Mouse (Mus musculus) brain, embryonic 18.5 days (tissue): ENCODE measurements around the gene Speg.

Source experiments
- DNase-seq: peaks from one replicate; pipeline ENCODE4 v3.0.0-alpha.2; 2012; ENCODE audit warnings: low read depth, low spot score

The Speg gene

DNA sequence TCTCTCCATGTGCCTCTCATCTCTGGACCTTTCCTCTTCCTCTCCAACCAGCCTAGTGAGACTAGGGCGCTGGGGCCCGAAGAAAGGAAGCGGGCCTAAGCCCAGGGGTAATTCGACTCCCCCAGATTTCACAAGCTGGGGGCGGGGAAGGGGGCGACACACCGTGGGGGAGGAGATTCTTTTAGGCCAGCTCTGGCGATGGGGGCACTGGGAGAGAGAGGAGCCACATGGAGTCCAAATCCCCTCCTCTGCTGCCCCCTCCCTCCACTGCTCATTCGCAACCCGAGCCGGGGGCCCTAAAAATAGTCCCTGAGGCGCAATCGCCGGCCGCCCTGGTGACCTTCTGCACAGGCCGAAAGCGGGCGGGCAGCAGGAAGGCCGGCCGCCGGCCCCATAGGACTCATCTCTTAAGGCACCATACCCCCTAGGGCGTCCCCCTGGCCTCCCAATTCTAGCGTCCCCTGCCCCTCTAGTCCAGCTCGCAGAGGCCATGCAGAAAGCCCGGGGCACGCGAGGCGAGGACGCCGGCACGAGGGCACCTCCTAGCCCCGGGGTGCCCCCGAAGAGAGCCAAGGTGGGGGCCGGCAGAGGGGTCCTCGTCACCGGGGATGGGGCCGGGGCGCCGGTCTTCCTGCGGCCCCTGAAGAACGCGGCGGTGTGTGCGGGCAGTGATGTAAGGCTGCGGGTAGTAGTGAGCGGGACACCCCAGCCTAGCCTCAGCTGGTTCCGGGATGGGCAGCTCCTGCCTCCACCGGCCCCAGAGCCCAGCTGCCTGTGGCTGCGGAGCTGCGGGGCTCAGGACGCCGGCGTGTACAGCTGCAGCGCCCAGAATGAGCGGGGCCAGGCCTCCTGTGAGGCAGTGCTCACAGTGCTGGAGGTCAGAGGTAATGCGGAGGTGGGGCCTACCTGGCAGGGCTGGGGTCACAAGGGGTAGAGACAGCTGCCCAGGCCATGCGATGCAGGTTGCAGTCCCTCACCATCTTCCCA lies at the start of gene Speg:
Gene Speg (plus strand): TSS at position 348 of the 987 bp plus-strand sequence.
- no peak for DNase-seq

DNA sequence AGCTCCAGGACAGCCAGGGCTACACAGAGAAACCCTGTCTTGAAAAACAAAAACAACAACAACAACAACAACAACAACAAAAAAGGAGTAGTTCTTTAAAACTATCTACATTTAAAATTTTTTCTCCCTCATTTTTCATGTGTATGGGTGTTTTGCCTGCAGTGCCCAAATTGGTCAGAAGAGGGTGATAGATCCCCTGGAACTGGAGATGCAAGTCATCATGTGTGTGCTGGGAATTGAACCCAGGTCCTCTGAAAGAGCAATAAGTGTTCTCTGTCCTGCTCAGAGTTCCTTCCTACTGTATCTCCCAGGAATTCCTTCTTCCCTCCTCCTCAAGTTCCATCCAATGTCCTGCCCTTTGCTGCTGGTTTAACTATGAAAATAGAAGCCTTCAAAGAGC lies 47.6 kb upstream of the Speg start:
- DNase-seq = no peak

DNA sequence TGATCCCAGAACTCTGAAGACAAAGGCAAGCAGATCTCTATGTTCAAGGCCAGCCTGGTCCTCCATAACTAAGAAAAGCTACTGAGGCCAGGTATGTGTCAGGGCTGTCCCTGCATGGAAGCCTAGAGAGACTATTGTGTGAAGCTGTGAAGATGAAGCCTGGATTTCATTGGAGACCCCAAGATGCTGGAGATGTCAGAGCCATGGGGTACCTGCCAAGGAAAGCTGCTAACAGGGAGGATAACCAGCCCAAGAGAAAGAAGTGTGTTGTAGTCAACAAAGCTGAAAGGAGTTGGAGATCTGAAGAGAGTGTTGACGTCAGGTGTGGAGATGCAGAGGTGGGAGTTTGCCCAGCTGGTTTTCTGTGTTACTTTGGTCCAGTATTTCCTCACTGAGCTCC lies 43.8 kb upstream of the Speg start:
- DNase-seq = no peak

DNA sequence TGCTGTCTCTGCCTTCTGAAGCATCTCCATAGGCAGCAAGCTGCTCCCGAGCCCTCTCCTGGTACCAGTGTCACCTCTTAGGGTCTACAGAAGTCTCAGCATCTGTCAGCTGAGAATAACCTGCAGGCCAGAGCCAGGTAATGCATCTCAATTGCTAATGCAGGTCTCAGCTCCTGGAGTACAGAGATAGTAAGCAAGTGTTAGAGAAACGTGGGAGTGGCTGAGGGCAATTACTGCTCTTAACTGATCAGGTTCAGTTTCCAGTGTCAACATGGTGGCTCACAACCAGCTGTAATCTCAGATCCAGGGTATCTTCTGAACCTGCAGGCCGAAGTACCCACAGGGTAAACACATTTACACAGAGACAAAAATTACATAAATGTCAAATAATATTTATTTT lies 38.6 kb upstream of the Speg start:
- DNase-seq = no peak

DNA sequence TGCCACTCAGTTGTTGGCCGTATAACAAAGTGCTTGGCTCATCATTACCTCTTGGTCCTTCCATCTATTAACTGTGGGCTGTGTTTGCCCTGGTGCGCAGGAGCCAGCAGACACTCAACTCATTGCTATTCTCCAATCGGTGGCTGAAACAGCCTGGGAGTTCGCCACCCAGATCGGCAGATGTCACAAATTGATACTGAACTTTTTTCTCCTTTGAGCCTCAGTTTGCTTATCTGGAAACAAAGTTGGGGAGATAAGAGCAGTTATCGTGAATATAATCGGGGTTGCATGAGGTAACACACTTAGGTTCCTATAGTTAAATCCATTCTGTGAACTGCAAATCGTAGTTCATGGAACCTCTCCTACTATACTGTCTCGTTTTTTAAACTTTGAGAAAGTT lies 38.0 kb upstream of the Speg start:
- DNase-seq = no peak

DNA sequence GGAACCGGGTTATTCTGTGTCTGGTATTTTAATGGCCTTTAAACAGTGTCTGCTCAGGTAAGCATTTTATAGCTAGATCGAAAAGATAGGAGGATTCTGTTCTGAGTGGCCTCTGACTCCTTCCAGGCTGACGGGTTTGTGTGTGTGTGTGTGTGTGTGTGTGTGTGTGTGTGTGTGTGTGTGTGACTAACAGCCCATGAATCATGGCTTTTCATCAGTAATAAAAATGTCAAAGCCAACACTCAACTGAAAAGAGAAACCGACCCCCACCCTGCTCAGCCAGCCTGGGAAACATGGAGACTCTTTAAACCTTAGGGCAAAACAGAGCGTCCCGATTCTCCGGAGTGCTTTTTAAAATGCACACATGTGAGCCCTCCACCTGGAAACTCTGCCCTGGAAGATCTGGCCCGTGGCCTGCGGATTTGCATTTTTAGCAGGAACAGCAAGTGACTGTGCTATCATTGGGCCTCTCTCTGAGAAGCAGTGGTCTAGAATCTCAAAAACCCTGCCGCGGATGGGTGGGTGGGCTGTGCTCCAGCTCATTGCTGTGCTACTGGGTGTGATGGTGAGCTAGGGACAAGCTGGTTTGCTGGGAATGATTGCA lies 36.9 kb upstream of the Speg start:
- no peak for DNase-seq

DNA sequence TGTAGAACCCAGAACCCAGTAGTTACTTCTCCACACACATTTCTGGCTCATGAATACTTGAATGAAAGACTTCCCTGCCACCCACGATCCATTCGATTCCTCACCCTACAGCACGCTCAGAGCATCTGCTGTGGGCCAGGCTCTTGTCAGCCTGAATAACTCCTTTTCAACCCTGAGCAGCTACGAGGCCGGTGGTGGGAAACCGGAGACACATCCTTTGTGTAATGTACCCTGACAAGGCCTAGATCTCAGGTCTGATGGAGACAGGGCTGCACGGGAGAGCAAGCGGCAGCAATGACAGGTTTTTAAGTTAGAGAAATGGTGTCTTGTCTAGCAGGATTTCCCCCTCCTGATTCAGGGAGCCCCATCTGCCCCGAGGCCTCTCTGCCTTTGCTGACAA lies 35.8 kb upstream of the Speg start:
- no peak for DNase-seq

DNA sequence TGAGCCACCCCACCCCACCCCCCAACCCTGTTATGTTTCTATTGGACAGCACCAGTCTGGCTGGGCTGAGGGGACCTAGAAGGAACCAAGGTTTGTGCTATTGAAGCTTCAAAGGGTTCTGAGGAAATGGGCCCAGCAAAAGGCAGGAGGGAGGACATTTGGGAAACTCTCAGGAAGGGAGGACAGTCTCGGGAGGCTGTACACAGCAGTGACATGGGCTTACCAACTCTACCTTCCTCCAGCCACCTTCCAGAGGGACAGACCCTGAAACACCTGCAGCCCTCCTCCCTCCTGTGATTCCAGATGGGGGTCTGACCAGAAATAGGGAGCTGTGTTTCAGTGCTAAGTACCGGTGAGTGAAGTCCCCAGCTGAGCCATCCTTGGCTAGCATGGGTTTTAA lies 34.6 kb upstream of the Speg start:
- DNase-seq = no peak

DNA sequence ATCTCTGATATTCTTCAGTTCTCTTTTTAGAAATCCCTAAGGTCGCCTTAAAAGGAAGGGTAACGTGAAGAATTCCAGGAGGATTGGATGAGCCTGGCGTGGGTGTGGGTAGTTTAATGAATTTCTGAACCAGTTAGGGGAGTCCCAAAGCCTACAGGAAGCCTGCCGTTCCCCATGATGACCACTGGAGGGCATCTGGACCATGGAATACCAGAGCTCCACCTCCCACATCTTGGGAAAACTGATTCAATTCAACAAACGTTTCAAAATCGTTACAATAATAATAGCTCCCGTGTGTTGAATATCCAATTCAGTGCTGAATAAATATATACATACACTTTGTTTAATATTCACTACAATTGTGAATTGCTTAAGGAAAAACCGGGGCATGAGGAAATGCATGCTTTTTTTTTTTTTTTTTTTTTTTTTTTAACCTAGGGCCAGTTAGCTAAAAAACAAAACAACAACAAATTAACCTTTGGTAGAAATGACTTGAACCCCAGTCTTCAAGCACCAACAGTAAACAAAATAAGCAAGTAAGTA lies 32.2 kb upstream of the Speg start:
- peak; percentile 40 for DNase-seq

DNA sequence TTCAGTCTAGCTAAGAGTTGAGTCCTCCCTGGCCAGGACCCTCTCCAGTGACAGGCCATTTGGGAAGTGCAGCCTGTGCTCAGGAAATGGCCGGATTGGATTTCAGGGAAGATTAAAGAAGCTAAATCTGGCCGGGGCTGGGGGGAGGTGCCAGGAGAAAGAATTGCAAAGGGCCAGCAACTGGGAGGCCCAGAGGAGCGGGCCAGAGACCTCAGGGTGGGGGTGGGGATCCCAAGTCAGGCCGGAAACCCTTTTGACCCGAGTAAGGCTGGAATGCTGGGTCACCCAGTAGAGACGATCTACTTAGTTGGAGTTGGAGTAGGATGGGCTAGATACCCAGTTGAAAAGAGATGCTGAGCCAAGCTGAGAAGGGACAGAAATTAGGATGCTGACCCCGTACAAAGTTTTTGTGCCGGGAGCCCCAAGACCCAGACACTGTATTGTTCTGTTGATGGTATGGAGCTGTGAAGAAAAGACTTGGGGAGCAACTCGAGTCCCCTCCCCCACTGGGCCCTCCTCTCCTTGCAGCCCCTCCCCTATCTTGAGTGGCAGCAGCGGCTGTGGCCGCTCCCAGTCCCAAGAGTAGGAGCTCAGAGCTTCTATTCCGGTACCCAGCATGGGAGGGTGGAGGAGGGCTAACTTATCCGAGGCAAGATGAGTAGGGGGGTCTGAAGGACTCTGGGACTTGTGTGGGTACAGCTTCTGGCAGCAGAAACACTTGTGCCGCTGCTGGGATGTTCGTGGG lies 30.6 kb upstream of the Speg start:
- no peak for DNase-seq

DNA sequence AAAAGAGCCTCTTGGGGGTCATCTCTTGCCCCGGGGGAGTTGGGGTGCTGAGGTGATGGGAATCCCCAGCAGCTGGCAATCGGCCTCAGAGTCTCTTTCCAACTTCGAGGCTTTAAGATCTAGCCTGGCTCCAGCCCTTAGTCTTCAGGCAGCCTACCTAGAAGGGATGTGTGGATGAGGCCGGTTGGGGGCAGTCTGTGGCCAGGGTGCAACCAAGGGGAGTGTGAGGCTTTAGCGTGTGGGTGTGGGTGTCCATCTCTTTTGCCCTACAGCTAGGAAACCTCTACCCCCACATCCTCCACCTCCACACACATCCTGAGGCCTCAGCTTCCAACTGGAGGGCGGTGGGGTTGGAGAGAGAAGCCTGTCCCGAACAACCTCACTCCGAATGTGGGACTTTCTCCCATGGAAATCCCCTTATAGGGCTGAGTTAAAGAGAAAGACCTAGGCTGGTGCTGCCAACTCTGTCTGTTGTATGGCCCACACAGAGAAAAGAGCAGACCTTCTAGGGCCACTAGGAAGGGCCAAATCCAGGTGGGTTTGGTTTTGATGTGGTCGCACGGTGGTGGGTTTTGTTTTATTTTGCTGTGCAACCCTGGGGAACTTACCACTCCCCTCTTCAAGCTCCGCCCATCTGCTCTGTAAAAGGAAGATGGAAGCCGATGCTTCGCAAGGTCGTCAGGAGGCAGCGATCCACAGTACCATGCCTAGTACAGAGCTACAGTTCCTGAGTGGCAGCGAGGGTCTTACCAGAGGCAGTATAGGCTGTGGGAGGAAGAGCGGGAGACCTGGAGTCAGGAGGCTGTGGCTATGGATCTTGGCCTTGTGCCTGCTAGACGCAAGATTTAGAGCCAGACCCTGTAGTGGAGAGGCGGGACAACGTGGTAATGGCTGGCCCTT lies 29.8 kb upstream of the Speg start:
- no peak for DNase-seq

DNA sequence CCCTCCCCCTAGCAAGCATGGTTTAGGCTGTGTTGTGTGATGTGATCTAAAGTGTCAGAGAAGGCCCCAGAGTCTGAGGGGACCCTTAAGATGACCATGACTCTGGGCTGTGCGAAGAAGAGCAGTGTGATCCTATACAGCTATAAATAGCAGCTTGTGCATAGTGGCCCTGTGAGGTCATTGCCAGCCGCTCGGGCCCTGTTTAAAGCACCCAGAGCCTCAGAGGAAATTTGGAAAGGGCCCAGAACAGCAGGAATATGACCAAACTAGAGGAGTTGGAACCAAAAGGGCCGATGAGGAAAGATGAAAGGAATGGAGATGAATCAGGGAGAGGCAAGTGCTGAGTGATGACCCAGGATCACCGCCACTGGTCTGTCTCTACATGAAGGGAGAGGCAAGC lies 27.8 kb upstream of the Speg start:
- no peak for DNase-seq

DNA sequence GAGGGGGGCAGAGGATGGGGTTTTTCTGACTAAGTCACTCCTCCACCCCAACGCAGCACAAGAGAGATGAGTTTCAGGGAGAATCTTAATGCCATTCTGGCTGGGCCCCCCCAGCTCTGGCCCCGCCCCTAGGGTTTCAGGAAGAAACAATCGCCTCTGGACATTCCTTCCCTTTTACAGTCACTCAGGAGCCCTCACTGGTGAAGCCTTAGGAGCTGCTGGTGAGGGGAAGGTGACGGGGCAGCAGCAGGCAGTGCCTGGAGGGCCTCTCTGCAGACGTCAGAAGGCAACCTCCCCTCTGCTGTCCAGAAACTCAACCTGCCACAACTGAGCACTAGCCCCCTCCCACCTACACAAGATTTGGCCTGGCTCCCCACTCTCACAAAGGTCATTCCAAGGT lies 25.8 kb upstream of the Speg start:
- no peak for DNase-seq

DNA sequence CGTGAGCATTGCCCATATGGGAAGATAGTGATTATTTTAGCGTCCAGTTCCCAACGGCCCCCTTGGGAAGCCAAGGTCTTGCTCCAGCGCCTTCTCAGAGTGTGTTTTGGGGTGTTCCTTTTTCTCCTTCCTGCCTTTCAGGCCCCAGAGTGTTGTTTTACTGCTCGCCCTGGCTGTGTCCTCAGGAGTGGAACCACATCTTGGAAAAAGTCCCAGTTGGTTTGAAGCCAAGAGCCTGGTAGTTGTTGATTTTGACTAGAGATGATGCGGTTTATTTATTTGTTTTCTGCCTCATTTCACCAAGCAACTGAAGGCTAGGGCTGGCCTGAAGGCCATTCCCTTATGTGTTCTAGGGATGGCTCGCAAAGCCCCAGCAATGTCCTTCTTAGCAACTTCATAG lies 17.8 kb upstream of the Speg start:
- DNase-seq = no peak

DNA sequence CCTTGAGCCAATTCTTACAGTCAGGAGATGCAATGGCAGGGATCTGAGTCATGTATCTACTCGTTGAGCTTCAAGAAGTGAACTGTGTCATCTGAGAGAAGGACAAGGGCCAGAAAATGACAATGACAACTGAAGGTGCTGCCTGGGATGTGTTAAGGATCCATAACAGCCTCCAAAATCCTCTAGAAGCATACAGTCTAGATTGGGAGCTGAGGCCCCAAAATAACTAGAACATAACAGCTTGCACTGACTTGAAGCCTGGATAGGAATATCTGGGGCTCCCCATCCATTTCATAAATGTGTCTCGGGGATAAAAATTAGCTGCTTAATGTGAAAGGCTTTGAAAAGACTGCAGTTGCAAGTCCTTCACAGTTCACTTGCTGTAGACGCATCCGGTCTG lies 17.1 kb upstream of the Speg start:
- no peak for DNase-seq

DNA sequence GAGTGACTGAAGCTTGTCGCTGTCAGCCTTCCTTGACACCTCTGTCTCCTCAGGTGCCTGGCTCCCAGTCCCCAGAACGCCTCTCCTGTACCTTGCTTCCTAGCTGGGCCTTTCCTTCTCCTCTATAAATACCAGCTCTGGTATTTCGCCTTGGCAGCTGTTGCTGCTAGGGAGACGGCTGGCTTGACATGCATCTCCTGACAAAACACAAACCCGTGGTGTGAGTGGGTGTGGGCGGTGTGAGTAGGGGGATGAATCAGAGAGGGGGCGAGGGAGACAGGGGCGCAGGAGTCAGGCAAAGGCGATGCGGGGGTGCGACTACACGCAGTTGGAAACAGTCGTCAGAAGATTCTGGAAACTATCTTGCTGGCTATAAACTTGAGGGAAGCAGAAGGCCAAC lies 15.8 kb upstream of the Speg start:
- no peak for DNase-seq

DNA sequence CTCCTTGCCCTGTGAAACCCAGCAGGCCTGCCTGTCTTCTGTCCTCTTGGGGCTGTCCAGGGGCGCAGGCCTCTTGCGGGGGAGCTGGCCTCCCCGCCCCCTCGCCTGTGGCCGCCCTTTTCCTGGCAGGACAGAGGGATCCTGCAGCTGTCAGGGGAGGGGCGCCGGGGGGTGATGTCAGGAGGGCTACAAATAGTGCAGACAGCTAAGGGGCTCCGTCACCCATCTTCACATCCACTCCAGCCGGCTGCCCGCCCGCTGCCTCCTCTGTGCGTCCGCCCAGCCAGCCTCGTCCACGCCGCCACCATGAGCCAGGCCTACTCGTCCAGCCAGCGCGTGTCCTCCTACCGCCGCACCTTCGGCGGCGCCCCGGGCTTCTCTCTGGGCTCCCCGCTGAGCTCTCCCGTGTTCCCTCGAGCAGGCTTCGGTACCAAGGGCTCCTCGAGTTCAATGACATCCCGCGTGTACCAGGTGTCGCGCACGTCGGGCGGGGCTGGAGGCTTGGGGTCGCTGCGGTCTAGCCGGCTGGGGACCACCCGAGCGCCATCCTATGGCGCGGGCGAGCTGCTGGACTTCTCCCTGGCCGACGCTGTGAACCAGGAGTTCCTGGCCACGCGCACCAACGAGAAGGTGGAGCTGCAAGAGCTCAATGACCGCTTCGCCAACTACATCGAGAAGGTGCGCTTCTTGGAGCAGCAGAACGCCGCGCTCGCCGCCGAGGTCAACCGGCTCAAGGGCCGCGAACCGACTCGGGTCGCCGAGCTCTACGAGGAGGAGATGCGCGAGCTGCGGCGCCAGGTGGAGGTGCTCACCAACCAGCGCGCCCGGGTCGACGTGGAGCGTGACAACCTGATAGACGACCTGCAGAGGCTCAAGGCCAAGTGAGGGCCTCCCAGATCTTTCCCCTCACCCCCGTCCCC lies 14.7 kb upstream of the Speg start, which contains the start of gene Des:
Gene Des (plus strand): TSS at position 218 of the 920 bp plus-strand sequence.
- DNase-seq = no peak

DNA sequence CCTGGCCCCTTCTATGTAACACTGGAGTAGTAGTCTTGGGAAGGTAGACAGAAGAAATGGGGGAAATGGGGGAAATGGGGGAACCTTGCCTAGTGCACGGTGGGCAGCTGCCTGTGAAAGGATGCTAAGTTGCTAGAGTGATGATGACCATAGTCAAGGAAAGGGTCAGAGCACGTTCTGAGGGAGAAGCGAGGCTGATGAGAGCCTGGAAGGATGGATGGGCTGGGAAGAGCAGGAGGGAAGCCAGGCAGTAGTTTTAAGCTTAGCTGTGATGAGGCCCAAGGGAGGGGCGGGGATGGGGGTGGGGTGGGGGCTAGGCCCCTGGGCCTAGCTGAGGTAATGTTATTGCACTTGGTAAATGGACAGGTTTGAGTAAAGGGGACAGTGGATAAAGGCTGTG lies 14.0 kb upstream of the Speg start:
- DNase-seq = no peak

DNA sequence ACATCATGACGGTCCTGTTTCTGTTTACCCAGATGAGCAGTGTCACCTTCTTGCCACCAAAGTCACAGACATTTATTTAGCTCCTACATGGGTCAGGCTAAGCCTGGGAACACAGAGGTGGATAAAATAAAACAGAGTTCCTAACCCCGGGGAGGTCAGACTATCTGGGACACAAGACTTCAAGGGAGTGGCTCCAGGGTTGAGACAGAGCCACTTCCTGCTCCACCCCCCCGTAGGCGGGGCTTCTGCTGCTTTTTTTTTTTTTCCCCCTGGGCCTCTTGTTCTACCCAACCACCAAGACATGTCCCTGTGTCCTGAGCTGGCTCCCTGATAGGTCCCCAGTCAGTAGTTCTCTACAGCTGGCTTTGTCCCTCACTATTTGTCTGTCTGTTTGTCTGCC lies 13.3 kb upstream of the Speg start:
- no peak for DNase-seq

DNA sequence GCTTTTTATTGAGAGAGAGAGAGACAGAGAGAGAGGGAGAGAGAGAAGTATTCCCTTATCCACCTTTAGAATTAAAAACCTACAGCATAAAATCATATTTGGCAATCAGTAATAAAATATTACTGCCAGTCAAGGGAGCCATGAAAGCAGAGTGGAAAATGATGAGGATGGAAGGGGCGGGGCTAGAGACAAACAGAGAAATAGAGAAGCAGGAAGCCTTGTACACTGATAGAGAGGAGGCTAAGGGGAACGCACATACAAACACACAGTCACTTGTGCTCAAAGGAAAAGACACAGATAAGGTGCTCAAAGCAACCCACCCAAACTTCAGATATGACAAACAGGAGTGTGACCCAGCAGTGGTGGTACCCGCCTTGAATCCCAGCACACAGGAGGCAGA lies 11.2 kb upstream of the Speg start:
- DNase-seq = no peak
